Mouse (Mus musculus) 3134 (cell line): ENCODE measurements around the gene Tcl1b2.
"Not testable (repeated sequence)": the region's sequence is repeated elsewhere in the genome, so short reads cannot be mapped to it uniquely, and the experiment has no call there.

Experiments used
- DNase-seq: peaks from one replicate; pipeline ENCODE4 v3.0.0-alpha.2; 2011; ENCODE audit warnings: low spot score; ENCODE audit not compliant: insufficient read length; ENCODE audit errors: extremely low read depth

Gene Tcl1b2

DNA sequence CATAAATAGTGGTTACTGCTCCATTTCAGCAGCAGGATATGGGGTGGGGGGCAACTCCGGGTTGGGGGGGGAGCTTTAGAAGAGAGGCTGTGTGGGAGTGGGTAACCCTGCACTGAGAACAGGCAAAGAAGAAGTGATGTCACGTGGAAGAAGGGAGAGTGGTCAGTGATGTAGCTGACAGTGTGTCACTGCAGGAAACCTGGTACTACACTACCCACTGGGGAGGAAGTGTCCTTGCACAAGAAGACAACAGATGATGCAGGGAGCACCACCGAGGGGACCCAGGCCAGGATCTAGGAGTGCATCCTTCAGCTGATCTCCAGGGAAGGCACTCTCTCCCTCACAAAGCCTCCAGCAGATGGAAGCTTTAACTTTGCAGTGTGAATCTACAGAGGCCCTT is 20.9 kb downstream of the Tcl1b2 start:
- DNase-seq = no peak

DNA sequence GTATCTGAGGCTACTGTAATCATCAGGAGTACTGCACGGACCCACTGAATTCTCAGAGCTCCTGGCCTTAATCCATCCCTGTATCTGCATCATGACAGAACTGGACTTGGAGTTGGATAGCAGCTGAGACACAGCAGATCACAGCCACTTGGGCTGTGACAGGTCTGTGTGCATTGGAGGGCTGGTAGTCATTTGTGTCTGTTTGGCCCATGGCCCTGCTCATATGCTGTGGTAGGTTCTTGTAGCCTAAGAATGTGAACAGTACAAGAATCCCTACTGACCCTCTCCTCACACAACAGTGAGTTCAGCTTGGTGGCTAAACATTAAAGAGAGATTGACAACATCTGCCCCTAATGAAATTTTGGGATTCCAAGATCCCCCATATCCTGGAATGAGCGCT is 27.6 kb downstream of the Tcl1b2 start:
- no peak for DNase-seq

GRCm38 (mm10) chr12:105174318-105174717 is 28.5 kb downstream of the Tcl1b2 start:
- not testable (repeated sequence) for DNase-seq

DNA sequence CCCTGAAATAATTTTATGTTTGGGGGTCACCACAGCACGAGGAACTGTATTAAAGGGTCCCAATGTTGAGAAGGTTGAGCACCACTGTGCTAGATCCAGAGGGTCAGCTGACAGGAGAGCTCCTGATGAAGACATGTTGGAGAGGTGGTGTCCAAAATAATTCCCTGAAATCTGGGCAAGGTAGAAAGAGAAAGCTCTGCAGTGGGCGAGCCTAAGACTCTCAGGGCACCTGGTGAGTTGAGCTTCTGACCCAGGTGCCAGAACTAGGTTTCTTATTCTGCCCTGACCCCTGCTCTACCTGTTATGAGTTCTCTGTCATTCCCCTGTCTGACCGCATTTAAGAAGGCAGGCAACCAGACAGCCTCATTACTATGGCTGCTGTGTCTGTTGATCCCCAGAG is 30.2 kb downstream of the Tcl1b2 start, which contains the start of gene Tcl1b5:
Tcl1b5 (plus strand) TSS at position 301 of the 400 bp plus-strand sequence.
- not testable (repeated sequence) for DNase-seq

GRCm38 (mm10) chr12:105181040-105181644 is 35.3 kb downstream of the Tcl1b2 start:
- not testable (repeated sequence) for DNase-seq

GRCm38 (mm10) chr12:105188980-105189379 is 43.2 kb downstream of the Tcl1b2 start:
- not testable (repeated sequence) for DNase-seq

- not testable (repeated sequence) for DNase-seq
Observed at GRCm38 (mm10) chr12:105190743-105191142, 44.9 kb downstream of the Tcl1b2 start, which contains the start of gene Tcl1b3. Tcl1b3 (plus strand) TSS chr12:105191043.

GRCm38 (mm10) chr12:105199684-105200497 is 54.1 kb downstream of the Tcl1b2 start:
- not testable (repeated sequence) for DNase-seq

GRCm38 (mm10) chr12:105201657-105202056 is 55.8 kb downstream of the Tcl1b2 start, which contains the start of gene Tcl1b4:
Tcl1b4 (plus strand) TSS chr12:105201957.
- not testable (repeated sequence) for DNase-seq
